Mouse (Mus musculus) MEL (cell line): ENCODE measurements around the gene Nup214. TPM values are rescaled to one million over a fixed set of nuclear protein-coding genes. Genes with fewer than 3 reads are reported as not detected.

Source experiments
- DNase-seq: peaks from one replicate; pipeline ENCODE4 v3.0.0; 2011; ENCODE audit warnings: low read depth, low spot score
- H3K27ac ChIP-seq: 2 replicates; pipeline ENCODE4 v1.5.1; 2012; ENCODE audit warnings: low read depth, mild to moderate bottlenecking, control low read depth, low read length, moderate library complexity; ENCODE audit not compliant: control insufficient read depth
- H3K27me3 ChIP-seq, 2 experiments: fragments of 150-350 bp in 1 of 2; sonication (generic) in 1 of 2; 2 replicates each; pipeline ENCODE4 v1.6.1; 2012; ENCODE audit warnings: low read length in 2 of 2, mild to moderate bottlenecking in 2 of 2, improper control_type of control experiment in 1 of 2, moderate library complexity in 1 of 2; ENCODE audit not compliant: insufficient read depth in 2 of 2, control insufficient read depth in 1 of 2
- H3K36me3 ChIP-seq, 2 experiments: 2 replicates each; pipeline ENCODE4 v1.6.1; 2012 to 2014; ENCODE audit warnings: low read length in 2 of 2, improper control_type of control experiment in 1 of 2, inconsistent platforms in 1 of 2, mild to moderate bottlenecking in 1 of 2; ENCODE audit not compliant: insufficient read depth in 2 of 2, control insufficient read depth in 1 of 2
- H3K4me1 ChIP-seq, 2 experiments: fragments of 150-350 bp in 1 of 2; sonication (generic) in 1 of 2; 2 replicates each; pipeline ENCODE4 v1.6.1; 2012; ENCODE audit warnings: low read length in 2 of 2, improper control_type of control experiment in 1 of 2, mild to moderate bottlenecking in 1 of 2; ENCODE audit not compliant: insufficient read depth in 2 of 2, control insufficient read depth in 1 of 2
- H3K4me3 ChIP-seq, 2 experiments: fragments of 150-350 bp in 1 of 2; sonication (generic) in 1 of 2; 2 replicates each; pipeline ENCODE4 v1.5.1; 2012; ENCODE audit warnings: low read depth in 2 of 2, low read length in 2 of 2, mild to moderate bottlenecking in 2 of 2, moderate library complexity in 2 of 2, control low read depth in 1 of 2, improper control_type of control experiment in 1 of 2; ENCODE audit not compliant: control insufficient read depth in 1 of 2, insufficient read depth in 1 of 2
- H3K79me2 ChIP-seq: 2 replicates; pipeline ENCODE4 v1.6.1; 2012; ENCODE audit warnings: mild to moderate bottlenecking, low read length, moderate library complexity; ENCODE audit not compliant: control insufficient read depth, poor library complexity, insufficient read depth
- H3K9ac ChIP-seq: 2 replicates; pipeline ENCODE4 v1.6.1; 2012; ENCODE audit warnings: low read depth, mild to moderate bottlenecking, control low read depth, low read length, moderate library complexity; ENCODE audit not compliant: control insufficient read depth, poor library complexity, severe bottlenecking
- H3K9me3 ChIP-seq: fragments of 150-350 bp; sonication (generic); replicated peaks from 2 replicates; pipeline ENCODE4 v1.6.1; 2012; ENCODE audit warnings: mild to moderate bottlenecking, low read length, improper control_type of control experiment, moderate library complexity; ENCODE audit not compliant: insufficient read depth
- BHLHE40 ChIP-seq: IDR thresholded peaks from 2 replicates; pipeline ENCODE4 v1.6.1; 2012; ENCODE audit warnings: low read depth, mild to moderate bottlenecking, inconsistent platforms, low read length, improper control_type of control experiment, borderline replicate concordance
- CHD1 ChIP-seq: IDR thresholded peaks from 2 replicates; pipeline ENCODE4 v1.6.1; 2012; ENCODE audit warnings: low read depth, mild to moderate bottlenecking, inconsistent platforms, low read length, improper control_type of control experiment
- CTCF ChIP-seq, 3 experiments: IDR thresholded peaks in 2 of 3; conservative IDR thresholded peaks in 1 of 3; 2 replicates each; pipeline ENCODE4 v1.5.1; 2011 to 2012; ENCODE audit warnings: low read length in 3 of 3, low read depth in 2 of 3, mild to moderate bottlenecking in 2 of 3, improper control_type of control experiment in 1 of 3, inconsistent platforms in 1 of 3, mixed read lengths in 1 of 3, moderate library complexity in 1 of 3; ENCODE audit not compliant: control insufficient read depth in 1 of 3, insufficient read depth in 1 of 3, poor library complexity in 1 of 3, severe bottlenecking in 1 of 3
- ELF1 ChIP-seq: IDR thresholded peaks from 2 replicates; pipeline ENCODE4 v1.6.1; 2014; ENCODE audit warnings: low read depth, mild to moderate bottlenecking, inconsistent platforms, low read length, improper control_type of control experiment, moderate library complexity
- EP300 ChIP-seq, 2 experiments: IDR thresholded peaks; 2 replicates each; pipeline ENCODE4 v1.6.1; 2011; ENCODE audit warnings: improper control_type of control experiment in 2 of 2, low read length in 2 of 2, low read depth in 1 of 2, mild to moderate bottlenecking in 1 of 2
- HCFC1 ChIP-seq: IDR thresholded peaks from 2 replicates; pipeline ENCODE4 v1.6.1; 2012; ENCODE audit warnings: low read depth, mild to moderate bottlenecking, inconsistent platforms, low read length, improper control_type of control experiment, moderate library complexity
- KAT2A ChIP-seq: conservative IDR thresholded peaks from 2 replicates; pipeline ENCODE4 v1.6.1; 2012; ENCODE audit warnings: low read depth, low read length, improper control_type of control experiment, inconsistent platforms
- MAX ChIP-seq: IDR thresholded peaks from 2 replicates; pipeline ENCODE4 v1.6.1; 2011; ENCODE audit warnings: low read length, improper control_type of control experiment
- MEF2A ChIP-seq: IDR thresholded peaks from 2 replicates; pipeline ENCODE4 v1.6.1; 2014; ENCODE audit warnings: low read depth, mild to moderate bottlenecking, inconsistent platforms, low read length, improper control_type of control experiment; ENCODE audit not compliant: poor library complexity, insufficient replicate concordance, severe bottlenecking; ENCODE audit errors: extremely low read depth
- MXI1 ChIP-seq: IDR thresholded peaks from 2 replicates; pipeline ENCODE4 v1.6.1; 2011; ENCODE audit warnings: mild to moderate bottlenecking, low read depth, low read length, improper control_type of control experiment
- NELFE ChIP-seq: IDR thresholded peaks from 2 replicates; pipeline ENCODE4 v1.6.1; 2011; ENCODE audit warnings: low read depth, low read length, improper control_type of control experiment
- NRF1 ChIP-seq: IDR thresholded peaks from 2 replicates; pipeline ENCODE4 v1.6.1; 2014; ENCODE audit warnings: low read depth, mild to moderate bottlenecking, inconsistent platforms, low read length, improper control_type of control experiment, moderate library complexity; ENCODE audit not compliant: poor library complexity, insufficient read depth, severe bottlenecking
- POLR2A ChIP-seq, 2 experiments: IDR thresholded peaks; 2 replicates each; pipeline ENCODE4 v1.6.1; 2011 to 2012; ENCODE audit warnings: low read length in 2 of 2, mild to moderate bottlenecking in 2 of 2, control low read depth in 1 of 2, improper control_type of control experiment in 1 of 2, low read depth in 1 of 2, moderate library complexity in 1 of 2; ENCODE audit not compliant: control insufficient read depth in 1 of 2, insufficient read depth in 1 of 2, poor library complexity in 1 of 2
- POLR2AphosphoS5 ChIP-seq: IDR thresholded peaks from 2 replicates; pipeline ENCODE4 v1.6.1; 2012; ENCODE audit warnings: low read depth, borderline replicate concordance, mild to moderate bottlenecking, inconsistent platforms, low read length, moderate library complexity, mixed read lengths
- RAD21 ChIP-seq: IDR thresholded peaks from 2 replicates; pipeline ENCODE4 v1.6.1; 2011; ENCODE audit warnings: mild to moderate bottlenecking, low read depth, low read length, improper control_type of control experiment
- SMC3 ChIP-seq: IDR thresholded peaks from 2 replicates; pipeline ENCODE4 v1.6.1; 2011; ENCODE audit warnings: low read depth, low read length, improper control_type of control experiment
- TCF12 ChIP-seq: IDR thresholded peaks from 2 replicates; pipeline ENCODE4 v1.6.1; 2014; ENCODE audit warnings: low read depth, mild to moderate bottlenecking, inconsistent platforms, low read length, improper control_type of control experiment, moderate library complexity
- USF1 ChIP-seq: IDR thresholded peaks from 2 replicates; pipeline ENCODE4 v1.6.1; 2014; ENCODE audit warnings: low read depth, mild to moderate bottlenecking, inconsistent platforms, low read length, improper control_type of control experiment, moderate library complexity
- ZC3H11A ChIP-seq: IDR thresholded peaks from 2 replicates; pipeline ENCODE4 v1.6.1; 2012; ENCODE audit warnings: low read depth, mild to moderate bottlenecking, inconsistent platforms, low read length, improper control_type of control experiment
- ZMIZ1 ChIP-seq: IDR thresholded peaks from 2 replicates; pipeline ENCODE4 v1.6.1; 2012; ENCODE audit warnings: low read depth, mild to moderate bottlenecking, inconsistent platforms, low read length, improper control_type of control experiment, moderate library complexity
- ZNF384 ChIP-seq: IDR thresholded peaks from 2 replicates; pipeline ENCODE4 v1.6.1; 2012; ENCODE audit warnings: low read depth, mild to moderate bottlenecking, inconsistent platforms, low read length, improper control_type of control experiment
- polyA plus RNA-seq, 2 experiments: library from polyadenylated mRNA; stranded (reverse) in 1 of 2; unstranded in 1 of 2; fragments of >175 nt in 1 of 2; fragments of >200 nt in 1 of 2; gene quantifications; 2 replicates each; pipeline versions ENCODE4 v1.2.1 to v1.2.4; 2012; ENCODE audit warnings: low replicate concordance in 2 of 2, low read depth in 1 of 2; ENCODE audit not compliant: insufficient read length in 2 of 2, insufficient read depth in 1 of 2, missing spikeins in 1 of 2
- total RNA-seq: library from RNA; depleted of rRNA; stranded (reverse); fragments of 300-350 nt; gene quantifications from 2 replicates; pipeline ENCODE4 v1.2.3, GENCODE M21; 2012

Gene Nup214
- total and polyA plus RNA-seq, 3 experiments: 71.4 to 163 (median 78.6) TPM

DNA sequence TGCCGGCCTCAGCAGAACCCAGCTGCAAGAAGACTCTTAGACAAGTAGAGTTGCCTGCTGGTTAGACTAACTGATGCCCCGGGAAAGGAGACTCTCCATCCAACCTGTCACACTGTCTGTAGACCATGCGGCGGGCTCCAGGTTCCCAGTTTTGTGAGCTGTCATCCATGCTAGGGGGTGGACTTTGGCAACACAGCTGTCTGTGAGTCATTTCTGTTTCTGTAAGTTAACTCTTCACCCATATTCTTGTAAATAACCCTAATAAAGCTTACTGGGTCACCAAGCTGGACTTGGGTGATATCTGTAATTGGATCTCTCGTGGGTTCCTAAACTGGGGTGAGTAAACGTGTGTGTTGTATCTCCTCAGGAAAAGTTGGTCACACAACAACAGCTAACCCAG lies 25.4 kb upstream of the Nup214 start:
- H3K9ac ChIP-seq: no peak overlapping the region
- no peaks in the 10 kb centered on the region for H3K9me3 ChIP-seq
- H3K36me3 ChIP-seq: no peaks in the 10 kb centered on the region
- H3K27me3 ChIP-seq: peaks cover 7 to 12% of the 10 kb centered on the region in 2 experiments
- H3K79me2 ChIP-seq: no peaks in the 10 kb centered on the region
- H3K4me3 ChIP-seq: no peak overlapping the region
- H3K4me1 ChIP-seq: no peaks in the 10 kb centered on the region
- no peak overlapping the region for H3K27ac ChIP-seq
- no peak for TF ChIP-seq ZC3H11A
- no peak for TF ChIP-seq NRF1
- TF ChIP-seq ZNF384: no peak
- no peak for TF ChIP-seq SMC3
- TF ChIP-seq POLR2AphosphoS5: no peak
- no peak for TF ChIP-seq RAD21
- no peak for TF ChIP-seq EP300 (IDR thresholded peaks at IDR 0.05; ENCODE audit: low read depth in 1 of 2, low read length in 2 of 2)
- no peak for TF ChIP-seq CHD1
- no peak for TF ChIP-seq NELFE
- TF ChIP-seq MXI1: no peak
- no peak for TF ChIP-seq MEF2A
- no peak for TF ChIP-seq TCF12
- TF ChIP-seq POLR2A (IDR thresholded peaks at IDR 0.05; ENCODE audit: control insufficient read depth in 1 of 2, insufficient read depth in 1 of 2, low read depth in 1 of 2, low read length in 2 of 2, poor library complexity in 1 of 2): no peak
- no peak for TF ChIP-seq KAT2A
- no peak for TF ChIP-seq ZMIZ1
- TF ChIP-seq USF1: no peak
- TF ChIP-seq ELF1: no peak
- TF ChIP-seq BHLHE40: no peak
- no peak for TF ChIP-seq MAX
- TF ChIP-seq, all 39 proteins: peak for 0
- DNase-seq: no peak

DNA sequence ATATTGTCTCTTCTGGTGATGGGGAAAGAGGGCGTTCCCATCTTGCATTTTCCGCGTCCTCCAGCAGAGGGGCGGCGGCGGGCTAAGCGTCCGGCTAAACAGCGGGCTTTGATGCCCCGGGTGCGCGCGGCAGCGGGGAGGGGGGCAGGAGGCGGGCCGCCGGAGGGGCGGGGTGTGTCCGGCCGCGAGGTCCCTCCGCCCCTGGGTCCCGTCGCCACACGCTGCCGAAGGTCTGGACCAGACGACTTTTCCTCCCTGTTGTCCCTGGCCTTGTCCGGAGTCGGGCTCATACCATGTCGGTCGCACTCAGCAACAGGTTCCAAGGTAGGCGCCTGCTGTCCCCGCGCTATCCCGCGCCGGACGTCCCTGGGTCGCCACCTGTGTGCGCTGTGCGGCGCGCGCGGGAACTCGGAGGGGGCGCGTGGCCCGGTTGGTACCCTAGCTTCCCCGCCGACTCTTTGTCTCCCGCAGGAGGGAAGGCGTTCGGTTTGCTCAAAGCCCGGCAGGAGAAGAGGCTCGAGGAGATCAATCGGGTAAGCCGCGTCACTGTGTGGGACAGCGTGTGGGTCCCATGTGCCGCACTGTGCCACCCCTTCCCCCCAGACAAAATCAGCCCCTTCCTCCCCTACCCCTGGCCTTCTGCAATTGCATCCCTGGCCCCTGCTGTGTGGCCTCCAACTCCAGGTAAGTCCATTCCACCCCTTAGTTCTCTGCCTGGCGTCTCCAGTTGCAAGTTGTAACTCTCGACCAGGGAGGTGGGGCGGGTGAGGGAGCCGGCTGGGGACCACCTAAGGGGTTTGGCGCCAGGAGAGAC lies 24.0 kb upstream of the Nup214 start, which contains the start of gene Aif1l:
Aif1l (plus strand) TSS at position 82 of the 814 bp plus-strand sequence.
- DNase-seq: peak; percentile 17
- no peaks in the 10 kb centered on the region for H3K79me2 ChIP-seq
- H3K4me1 ChIP-seq: no peaks in the 10 kb centered on the region
- H3K36me3 ChIP-seq: no peaks in the 10 kb centered on the region
- H3K4me3 ChIP-seq: peak within 1 kb of the TSS in 1 of 2 experiments; percentile 13; a peak in 1 of 4 replicates
- H3K9me3 ChIP-seq: no peaks in the 10 kb centered on the region
- H3K27me3 ChIP-seq: peaks cover 7 to 12% of the 10 kb centered on the region in 2 experiments
- H3K27ac ChIP-seq: no peak within 1 kb of the TSS
- TF ChIP-seq HCFC1 (no peak), CTCF (IDR thresholded peaks at IDR 0.05 in 2 of 3, conservative IDR thresholded peaks at IDR 0.05 in 1 of 3; ENCODE audit: control insufficient read depth in 1 of 3, insufficient read depth in 1 of 3, low read depth in 2 of 3, low read length in 3 of 3, poor library complexity in 1 of 3, severe bottlenecking in 1 of 3) (peak in 1 of 3 experiments; percentile 15; a peak in 1 of 6 replicates)
- H3K9ac ChIP-seq: no peak within 1 kb of the TSS
